Mouse (Mus musculus) thymus, postnatal 10 days (tissue): ENCODE measurements around the gene 1700022I11Rik.

Source experiments
- DNase-seq, 2 experiments: peaks; one replicate each; pipeline ENCODE4 v3.0.0; 2021; ENCODE audit warnings: low spot score in 2 of 2

Gene 1700022I11Rik

DNA sequence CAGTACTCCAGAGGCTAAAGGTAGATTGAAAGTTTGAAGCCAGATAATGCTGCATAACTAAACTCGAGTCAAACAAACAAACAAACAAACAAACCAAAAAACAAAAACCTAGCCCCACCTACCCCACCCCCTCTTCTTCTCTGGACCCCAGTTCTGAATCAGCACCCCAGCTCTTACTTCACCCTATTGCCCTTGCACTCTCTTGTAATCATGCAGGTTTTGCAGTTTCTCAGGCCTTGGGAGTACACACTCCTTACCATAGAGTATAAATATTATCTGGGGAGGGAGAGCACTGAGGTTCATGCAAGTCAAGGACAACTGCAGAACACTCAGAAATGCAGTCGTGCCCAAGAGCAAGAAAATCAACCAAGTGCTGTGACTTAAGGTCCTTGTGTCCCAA lies 31.9 kb downstream of the 1700022I11Rik start:
- no peak for DNase-seq

DNA sequence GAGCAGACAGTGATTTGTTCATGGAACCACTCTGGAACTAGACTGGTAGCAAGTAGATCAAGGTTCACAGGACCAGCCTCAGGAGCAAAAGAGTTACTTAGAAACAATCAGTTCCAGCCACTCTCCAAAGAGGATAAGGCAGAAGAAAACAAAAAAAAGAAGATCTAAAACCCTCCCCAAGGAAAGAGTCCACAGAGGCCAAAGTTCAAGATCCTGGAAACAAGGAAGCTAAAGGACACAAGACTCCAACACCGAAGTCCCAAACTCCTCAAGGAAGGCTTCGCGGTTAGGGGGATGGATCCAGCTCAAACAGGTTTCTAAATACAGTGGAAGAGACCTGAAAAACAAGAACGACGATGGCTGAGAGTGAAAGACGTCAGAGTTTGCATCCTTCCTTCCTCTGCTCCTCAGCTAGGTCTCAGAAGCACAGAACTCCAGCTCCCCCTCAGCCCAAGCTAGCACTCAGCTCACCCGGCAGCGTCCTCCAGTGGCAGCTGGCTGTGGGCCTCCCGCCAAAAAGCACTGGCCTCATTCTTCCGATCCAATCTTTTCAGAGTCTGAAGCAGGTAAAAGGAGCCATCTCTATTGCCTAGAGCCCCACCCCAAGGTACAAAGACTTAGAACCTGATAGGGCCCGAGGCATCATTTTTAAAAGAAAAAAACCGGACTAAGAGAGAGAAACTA lies 33.5 kb downstream of the 1700022I11Rik start:
- no peak for DNase-seq

DNA sequence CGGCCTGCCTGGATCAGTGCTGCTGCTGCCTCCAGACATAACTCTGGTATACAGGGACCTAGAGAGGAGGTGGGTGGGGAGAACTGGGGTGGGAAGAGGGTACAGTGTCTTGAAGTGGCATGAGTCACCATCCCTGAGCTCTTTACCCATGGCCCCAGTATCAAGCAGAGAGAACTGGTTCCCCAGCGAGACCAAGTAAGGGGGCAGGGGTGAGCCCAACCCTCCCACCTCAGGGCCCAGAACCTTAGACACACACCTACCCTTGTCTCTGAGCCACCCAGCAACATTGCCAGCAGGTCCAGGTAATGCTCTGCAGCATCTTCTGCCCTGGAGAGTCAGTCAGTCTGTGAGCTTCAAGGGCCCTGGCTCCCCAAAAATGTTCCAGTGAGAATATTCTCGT lies 35.5 kb downstream of the 1700022I11Rik start:
- no peak for DNase-seq

DNA sequence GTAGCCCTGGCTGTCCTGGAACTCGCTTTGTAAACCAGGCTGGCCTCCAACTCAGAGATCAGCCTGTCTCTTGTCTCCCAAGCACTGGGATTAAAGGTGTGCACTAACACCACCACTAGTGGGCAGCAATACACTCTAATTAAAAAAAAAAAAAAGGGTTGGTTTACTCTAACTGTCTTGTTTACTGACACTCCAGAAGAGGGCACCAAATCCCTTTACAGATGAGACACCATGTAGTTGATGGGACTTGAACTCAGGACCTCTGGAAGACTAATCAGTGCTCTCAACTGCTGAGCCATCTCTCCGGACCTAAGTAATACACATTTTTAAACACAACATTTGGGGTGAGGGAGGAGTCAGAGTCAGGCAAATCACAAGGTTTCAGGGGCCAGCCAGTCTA lies 36.4 kb downstream of the 1700022I11Rik start:
- DNase-seq = peak in 1 of 2 experiments; percentile 60

DNA sequence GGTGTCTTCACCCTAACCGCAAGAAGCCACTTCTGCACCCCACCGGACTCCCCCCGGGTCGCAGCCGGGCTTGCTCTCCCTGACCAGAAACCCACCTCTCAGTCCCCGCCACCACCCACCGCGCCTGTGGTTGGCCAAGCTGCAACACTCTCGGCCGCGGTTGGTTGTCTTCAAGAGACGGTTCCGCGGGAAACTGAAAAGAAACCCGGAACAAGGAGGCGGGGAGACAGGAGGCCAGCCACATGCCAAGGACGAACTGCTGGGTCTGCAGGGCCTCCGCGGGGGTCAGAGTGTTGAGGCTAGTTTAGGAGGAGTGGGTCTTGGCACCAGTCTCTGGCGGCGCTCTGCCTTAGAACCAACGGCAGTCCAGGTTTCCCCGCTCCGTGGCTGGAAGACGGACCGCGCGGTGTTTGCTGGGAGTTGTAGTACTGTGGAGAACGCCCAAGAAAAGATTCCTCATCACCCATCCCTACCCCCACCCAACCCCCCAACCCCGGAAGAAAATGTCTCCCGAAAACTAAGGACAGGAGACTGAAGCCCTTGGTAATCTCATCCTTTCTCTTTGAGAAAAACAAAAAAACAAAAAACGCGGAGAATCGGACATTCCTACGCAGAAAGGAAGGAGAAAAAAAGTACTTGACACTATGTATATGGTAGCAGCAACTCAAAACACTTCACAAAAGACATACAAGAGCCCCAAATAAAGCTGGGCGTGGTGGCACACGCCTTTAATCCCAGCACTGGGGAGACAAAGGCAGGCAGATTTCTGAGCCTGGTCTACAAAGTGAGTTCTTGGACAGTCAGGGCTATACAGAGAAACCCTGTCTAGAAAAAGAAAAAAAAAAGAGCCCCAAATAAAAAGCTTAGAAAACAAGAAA lies 41.0 kb downstream of the 1700022I11Rik start, which contains the start of gene Fancg:
TSS of gene Fancg (minus strand) at position 346 of the 878 bp plus-strand sequence.
- peak; percentile 81 to 83 for DNase-seq

DNA sequence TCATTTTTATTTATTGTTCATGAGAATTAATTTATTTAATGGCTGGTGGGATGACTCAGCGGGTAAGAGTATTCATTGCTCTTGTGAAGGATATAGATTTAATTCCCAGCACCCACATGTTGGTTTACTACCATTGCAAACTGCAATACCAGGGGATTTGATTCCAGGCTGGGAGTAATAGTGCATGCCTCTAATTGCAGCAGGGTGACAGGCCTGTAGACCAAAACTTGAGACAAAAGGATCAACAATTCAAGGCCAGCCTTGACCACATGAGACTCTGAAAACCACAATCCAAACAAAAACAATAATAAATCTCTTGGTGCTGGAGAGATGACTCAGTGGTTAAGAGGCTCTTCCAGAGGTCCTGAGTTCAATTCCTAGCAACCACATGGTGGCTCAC lies 42.7 kb downstream of the 1700022I11Rik start:
- DNase-seq = no peak

DNA sequence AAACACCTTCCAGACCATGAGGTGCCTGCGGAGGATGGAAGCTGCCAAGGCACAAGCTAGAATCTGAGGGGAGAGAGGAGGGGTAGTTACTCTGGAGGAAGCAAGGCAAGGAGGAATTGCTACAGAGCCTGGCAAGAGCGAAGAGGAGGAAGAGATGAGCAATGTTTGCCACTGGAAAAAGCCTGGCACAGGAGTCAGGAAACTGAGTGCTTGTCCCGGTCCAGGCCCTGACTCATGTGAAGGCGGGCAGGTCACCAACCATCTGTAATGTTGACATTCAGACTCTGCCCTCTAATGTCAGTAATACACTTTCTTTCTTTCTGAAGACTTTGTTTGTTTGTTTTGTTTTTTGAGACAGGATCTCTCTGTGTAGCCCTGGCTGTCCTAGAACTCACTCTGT lies 48.8 kb downstream of the 1700022I11Rik start:
- DNase-seq = no peak

DNA sequence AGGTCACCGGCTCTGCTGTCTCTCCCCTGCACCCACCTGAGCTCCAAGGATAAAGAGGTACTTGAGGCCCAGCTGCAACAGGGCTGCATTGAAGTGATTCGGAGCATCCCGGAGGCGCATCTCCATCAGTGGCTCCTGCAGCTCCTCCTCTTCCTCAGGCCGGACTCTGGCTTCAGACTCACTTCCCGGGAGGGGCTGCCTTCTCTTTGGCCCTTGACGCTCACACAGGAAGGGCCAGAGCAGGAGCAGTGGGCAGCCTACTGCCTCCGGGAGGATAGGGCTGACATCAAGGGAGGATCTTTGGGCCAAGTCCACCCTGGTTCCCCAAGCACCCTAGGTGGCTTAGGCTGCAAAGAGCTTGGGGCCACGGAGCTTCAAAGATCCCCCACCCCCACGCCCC lies 49.8 kb downstream of the 1700022I11Rik start:
- no peak for DNase-seq

DNA sequence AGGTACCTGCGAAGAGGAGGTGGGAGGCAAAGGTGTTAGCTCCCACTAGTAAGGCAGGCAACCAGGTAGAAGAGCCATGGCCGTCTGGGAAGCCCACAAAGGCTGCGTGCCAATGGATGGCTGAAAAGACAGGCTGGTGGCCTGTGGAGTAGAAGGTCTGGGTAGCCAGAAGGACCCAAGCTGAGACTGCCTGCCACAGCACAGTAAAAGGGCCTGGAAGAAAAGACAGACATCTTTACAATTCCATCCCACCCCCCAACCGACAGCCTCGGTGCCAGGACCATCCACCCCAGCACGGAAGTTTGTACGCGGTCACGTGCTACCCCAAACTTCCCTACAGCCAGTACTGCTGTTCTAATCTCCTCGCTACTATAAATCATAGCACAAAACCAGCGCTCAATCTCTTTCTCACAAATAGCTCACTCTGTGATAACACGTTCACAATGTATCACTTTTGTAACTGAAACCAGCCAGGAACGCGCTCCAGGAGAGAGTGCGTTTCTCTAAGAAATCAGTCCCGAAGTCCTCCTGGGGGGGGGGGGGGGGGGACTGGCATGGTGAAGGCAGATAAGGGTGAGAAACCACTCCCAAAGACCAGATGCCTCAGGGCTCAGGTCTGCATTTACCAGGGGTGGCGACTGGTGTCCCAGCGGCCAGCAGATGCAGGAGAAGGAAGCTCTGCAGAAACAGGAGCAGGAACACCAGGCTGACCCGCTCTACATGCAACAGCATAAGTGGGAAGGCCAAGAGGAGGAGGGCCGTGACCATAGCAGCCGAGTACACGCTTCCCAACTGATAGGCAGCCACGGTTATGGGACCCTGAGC lies 50.4 kb downstream of the 1700022I11Rik start:
- DNase-seq = no peak

DNA sequence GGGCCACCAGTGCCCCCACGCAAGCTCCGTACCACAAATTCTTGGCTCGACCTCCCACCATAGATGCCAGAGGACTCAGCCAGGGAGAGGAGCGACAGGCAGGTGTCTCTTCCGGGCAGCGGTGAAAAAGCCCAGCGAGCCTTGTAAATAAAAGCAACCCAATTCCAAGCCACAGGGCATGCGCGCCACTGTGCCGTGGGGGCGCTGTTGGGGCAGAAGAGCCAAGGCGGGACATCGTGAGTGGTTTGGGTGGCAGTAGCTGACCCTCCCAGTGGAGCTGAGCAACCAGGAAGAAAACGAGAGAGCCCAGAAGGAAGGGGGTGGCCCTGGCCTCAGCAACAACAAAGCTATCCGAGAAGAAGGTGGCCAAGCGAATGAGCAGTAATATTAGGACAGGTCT lies 51.5 kb downstream of the 1700022I11Rik start:
- DNase-seq = no peak

DNA sequence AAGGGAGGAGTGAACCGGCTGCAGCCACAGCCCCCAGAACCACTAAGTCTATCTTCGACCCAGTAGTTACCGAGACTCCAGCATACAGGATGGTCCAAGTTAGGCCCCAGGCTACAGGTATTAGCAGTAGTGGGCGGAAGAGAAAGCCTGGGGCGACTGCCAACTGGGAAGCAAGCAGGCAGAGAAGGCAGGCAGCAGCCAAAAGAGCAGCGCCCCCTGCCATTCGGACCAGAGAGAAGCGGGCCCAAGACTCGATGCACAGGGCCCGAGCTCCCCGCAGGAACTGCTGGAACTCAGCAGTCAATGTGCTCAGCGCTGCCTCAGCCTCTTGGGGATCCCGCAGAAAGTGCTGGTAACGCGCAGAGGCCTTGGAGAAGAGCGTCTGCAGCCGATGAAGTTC lies 51.9 kb downstream of the 1700022I11Rik start:
- DNase-seq = no peak

DNA sequence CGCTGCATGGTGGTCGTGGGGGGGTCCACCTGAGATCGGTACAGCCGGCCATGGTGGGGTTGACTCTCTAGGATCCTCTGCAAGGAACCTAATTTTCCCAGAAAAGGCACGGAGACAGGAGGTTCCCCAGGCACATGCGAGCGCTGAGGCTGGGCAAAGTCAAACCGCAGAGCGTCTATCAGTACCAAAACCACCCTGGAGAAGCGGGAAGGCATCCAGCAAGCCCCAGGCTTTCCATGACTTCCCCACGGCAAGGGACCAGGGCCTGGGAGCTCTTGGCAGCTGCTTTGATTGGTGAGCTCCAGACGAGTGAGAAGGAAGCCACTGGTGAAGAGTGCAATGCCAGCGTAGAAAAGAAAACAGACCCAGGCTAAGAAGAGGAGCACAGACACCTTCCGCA lies 55.3 kb downstream of the 1700022I11Rik start:
- no peak for DNase-seq

DNA sequence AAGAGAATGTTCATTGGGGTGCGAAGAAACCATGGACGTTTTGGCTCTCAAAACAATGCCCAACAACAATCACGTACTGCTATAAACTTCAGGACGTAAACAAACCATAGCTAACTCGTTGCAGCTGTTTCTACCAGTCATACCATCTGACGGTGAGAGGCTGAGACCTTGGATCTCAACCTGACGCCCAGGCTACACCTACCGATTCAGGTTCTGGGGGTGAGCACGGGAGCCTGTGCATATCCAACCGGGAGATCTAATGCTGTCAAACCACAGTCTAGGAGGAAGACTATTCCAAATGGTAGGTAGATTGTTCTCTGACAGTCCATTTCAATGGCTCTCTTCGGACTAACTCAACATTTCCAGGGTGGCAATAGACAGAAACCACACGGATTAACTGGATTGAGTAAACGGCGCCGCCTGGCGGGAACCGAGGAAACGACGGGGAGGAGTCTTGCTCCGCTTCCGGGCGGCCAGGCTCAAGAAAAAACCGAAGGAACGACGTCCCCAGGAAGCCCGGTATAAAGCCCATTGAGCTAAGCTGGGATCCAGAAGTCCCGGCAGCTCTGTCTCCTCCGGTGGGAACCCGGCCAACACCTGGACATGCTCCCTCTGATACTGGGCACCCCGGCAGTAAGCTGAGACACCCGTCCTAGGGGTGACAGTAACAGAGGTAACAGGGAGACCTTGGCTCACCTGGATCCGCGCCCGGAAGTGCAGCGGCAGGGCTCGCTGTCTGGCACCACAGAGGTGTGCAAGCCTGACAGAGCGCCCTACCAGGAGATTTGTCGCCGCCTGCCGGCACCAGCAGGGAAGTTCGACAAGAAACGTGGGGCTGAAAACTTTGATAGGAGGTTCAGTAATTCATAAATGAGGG lies 55.9 kb downstream of the 1700022I11Rik start, which contains the start of gene Pigo:
TSS of gene Pigo (minus strand) at position 736 of the 877 bp plus-strand sequence.
- peak; percentile 88 to 94 for DNase-seq

DNA sequence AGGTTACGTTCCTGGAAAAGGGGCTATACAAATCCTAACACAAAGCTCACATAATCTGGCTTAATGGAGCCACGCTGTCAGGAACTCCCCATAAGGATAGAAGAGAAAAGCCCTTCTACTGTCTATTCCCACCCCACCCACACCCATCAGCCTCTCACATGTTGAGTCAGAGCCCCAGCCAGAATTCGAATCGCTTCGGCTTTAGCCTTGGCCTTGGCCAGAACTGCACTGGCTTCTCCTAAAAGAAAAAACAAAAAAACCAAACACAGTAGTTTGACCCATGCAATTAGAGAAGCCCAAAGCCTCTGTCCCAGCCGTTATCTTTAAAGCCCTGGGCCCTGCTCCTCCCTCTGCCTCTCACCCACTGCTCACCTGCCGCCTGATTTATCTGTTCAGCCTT lies 59.7 kb downstream of the 1700022I11Rik start:
- no peak for DNase-seq

DNA sequence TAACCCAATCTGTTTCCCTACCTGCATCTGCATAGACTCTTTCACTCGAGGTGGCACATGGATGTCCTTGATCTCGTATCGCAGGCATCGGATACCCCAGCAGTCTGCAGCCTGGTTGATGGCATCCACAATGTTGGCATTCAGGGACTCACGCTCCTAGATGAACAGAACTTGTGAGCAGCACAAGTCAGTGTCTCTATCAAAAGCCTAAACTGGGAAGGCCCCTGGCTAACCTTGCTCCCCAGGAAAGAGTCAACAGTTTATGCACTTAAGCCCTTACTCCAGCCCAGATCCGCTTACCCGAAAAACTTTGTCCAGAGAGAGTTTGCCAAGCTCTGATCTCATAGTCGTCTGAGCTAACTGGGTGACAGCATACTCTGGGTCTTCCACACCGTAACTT lies 60.3 kb downstream of the 1700022I11Rik start:
- DNase-seq = no peak

DNA sequence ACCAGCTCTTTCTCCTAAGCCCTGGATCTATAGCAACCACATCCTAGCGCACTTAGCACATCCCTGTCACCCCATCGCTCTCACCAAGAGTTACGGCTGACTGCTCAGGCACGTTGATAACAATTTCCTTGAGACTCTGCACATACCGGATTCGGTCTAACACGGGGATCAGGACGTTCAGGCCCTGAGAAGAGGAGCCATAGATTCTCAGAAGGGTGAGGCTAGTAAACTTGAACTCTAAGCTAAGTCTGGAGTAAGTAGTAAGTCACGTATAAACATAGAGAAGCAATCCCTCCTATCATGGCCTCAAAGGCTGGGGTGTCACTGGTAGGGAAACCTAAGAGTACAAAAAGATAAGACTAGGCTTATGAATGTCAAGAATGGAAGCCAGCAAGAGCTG lies 60.9 kb downstream of the 1700022I11Rik start:
- DNase-seq = no peak

DNA sequence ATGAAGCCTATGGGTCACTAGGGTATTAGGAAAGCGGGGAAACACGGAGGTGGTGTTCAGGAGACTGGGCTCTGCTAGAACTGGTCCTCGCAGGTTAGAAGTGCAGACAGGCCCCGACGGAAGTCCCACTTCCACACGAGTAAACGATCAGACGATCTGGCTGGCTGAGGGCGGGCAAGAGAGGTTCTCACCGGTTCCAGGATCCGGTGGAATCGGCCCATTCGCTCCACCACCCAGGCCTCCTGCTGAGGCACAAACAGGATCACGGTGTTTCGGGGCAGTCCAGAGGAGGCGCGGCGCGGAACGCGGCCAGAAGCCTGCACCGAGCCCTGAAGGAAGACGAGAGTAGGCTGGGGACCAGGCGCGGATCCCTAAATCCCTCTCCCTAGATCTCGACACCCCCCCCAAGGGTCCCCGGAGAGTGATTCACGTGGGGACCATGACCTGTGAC lies 61.4 kb downstream of the 1700022I11Rik start:
- no peak for DNase-seq

DNA sequence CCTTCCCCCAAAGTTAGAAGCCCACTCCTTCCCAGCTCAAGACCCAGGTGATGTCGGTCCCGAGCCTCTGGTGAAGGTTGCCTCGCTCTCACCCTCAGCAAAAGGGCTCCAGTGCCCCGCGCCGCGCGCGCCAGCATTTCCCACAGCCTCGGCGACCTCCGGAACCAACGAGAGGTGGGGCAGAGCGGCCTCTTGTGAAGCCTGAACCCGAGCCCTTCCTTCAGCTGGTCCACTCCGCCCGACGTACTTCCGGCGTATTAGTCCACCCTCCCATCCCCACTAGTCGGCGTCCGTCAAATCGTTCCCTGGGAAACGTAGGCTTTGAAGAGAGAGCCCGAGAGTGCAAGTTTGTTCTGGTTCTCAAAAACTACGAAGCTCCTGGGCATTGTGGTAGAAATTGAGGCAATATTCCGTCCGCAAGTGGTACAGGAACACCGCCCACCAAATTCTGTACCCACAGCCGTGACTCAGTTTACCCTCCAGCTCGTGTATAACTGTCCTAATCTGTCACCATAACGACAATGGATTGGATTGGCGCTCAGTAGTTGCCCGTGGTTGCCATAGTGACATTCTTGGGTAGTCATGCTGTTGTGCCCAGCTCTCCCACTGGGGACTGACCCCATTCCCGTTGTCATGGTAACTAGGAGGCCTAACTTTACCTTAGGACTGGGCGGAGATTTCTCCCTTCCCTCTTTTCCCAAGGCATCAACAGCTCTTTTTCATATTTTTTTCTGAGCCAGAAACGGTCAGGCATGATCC lies 62.0 kb downstream of the 1700022I11Rik start, which contains the start of gene Stoml2:
TSS of gene Stoml2 (minus strand) at position 474 of the 759 bp plus-strand sequence.
- peak; percentile 88 to 89 for DNase-seq

DNA sequence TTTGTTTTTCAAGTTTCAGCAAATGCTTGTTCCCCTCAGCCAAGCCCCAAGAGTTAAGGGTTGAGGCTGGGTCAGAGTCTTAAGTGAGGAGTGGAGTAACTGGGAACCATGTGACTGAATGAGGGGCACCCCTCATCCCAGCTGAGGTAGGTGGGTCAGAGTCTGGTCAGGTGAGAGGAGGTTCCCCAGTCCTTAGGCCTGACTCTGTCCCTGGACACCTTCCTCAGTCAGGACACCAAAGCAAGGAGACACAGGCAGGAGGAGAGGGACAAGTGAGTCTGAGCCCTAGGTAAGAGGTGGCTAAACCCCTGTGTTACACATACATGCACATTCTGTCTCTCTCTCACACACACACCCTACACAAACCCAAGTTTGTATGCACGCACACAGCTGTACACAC lies 63.1 kb downstream of the 1700022I11Rik start:
- no peak for DNase-seq
